Comparison of ENCODE assay signal across 9 mouse cellular contexts in the genomic region with DNA sequence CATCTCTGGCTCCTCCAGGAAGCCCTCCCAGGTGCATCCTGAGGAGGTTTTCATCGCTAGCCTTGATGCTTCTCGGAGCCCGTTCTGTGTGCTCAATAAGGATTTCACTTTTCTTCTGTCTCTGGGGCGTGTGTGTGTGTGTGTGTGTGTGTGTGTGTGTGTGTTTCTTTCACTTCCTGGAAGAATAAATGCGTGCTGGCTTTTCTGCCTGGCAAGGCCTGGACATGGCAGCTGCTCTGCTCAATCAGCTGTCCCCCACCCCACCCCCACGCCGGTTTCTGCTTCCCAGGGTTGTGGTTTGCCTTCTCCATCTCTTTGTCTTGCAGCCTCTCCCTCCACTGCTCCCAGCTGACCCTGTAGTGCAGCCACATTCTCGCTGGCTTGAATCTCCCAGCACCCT. TPM values are rescaled to one million over a fixed set of nuclear protein-coding genes. Genes with fewer than 3 reads are reported as not detected.
A peak's percentile ranks its signal among the peaks of the same experiment; 100 is the strongest.
DNase-seq lines count a peak whose midpoint lies in the region; ATAC-seq lines count a peak whose summit lies in the region.
"Had no signal": no experiment of that assay in that cellular context is flagged by ENCODE, and none has a peak within 500 bp of the region (broad histone marks: within the 10 kb centered on the region; RNA-seq: fewer than 3 reads in every experiment).

No protein-coding gene starts in this region.

- WGBS in hindbrain, embryonic 11.5 days: 32% methylated on average over 8 of the region's 8 CpGs

- no peak overlapping the region for H3K4me3 ChIP-seq in hindbrain, embryonic 11.5 days (ENCODE audit: low read depth, low read length)

- no peaks in the 10 kb centered on the region for H3K9me3 ChIP-seq in hindbrain, embryonic 11.5 days (ENCODE audit: control insufficient read depth, low read length)

- H3K36me3 ChIP-seq in hindbrain, embryonic 11.5 days (ENCODE audit: control insufficient read depth, insufficient read depth, low read length): no peaks in the 10 kb centered on the region

- DNase-seq in left cerebral cortex, postnatal 4 days: peak; percentile 97
- no peak for DNase-seq in left cerebral cortex, postnatal 25 days (ENCODE audit: low spot score in 2 of 2)
- DNase-seq in cerebellum, postnatal 14 days: peak; percentile 85 to 98
- DNase-seq in hindbrain, embryonic 11.5 days (ENCODE audit: low spot score): peak; percentile 55
- peak; percentile 80 for DNase-seq in retina, postnatal 1 day
- no peak for DNase-seq in urinary bladder, postnatal 4 days (ENCODE audit: low spot score in 2 of 2)
- no peak for DNase-seq in urinary bladder, adult 18-20 months (ENCODE audit: low spot score in 2 of 2)
- no peak for DNase-seq in spleen, adult 18-20 months

- H3K4me1 ChIP-seq in hindbrain, embryonic 11.5 days (replicated peaks; ENCODE audit: control insufficient read depth, insufficient read depth, low read length): peaks cover 9% of the 10 kb centered on the region

- peak; percentile 41; the same call in 1 of the 2 replicates for ATAC-seq in hindbrain, embryonic 11.5 days (ENCODE audit: low FRiP score)

- no peak overlapping the region for H3K4me2 ChIP-seq in hindbrain, embryonic 11.5 days (replicated peaks; ENCODE audit: low read depth, low read length)

- peak overlapping the region; percentile 78 for H3K27ac ChIP-seq in hindbrain, embryonic 11.5 days (ENCODE audit: low read depth, low read length)
- H3K27ac ChIP-seq: liver, embryonic 14.5 days had no signal

- H3K9ac ChIP-seq in hindbrain, embryonic 11.5 days (ENCODE audit: low read depth, low read length): no peak overlapping the region; the same call in 1 of the 2 replicates
- H3K9ac ChIP-seq: liver, embryonic 14.5 days had no signal

- H3K27me3 ChIP-seq in hindbrain, embryonic 11.5 days (ENCODE audit: control insufficient read depth, insufficient read depth, low read length): no peaks in the 10 kb centered on the region

- intact Hi-C loops in left cerebral cortex, postnatal 4 days (cut with DNase I): no loop called here
- intact Hi-C loops in left cerebral cortex, postnatal 25 days (cut with DNase I): loop anchor here (5.0 kb wide), 1 partner anchor 34 kb away; no protein-coding TSS in a partner anchor

RNA-seq across cellular contexts. Expression of a gene that starts 4.3 kb away (rescaled TPM):
- 10 to 100 TPM; 91.2 to 95.5 TPM for total RNA-seq in left cerebral cortex, postnatal 4 days (2021)
- 100 to 1,000 TPM; 183 to 184 TPM for total RNA-seq in left cerebral cortex, postnatal 25 days (2021)
- polyA plus RNA-seq in hindbrain, embryonic 11.5 days (2014; fragmentation: Nextera tagmentation; extraction: Ambion mirVana): 19.5 and 20.5 TPM in 2 replicates

Comparison
In these comparisons a context has a peak if more than half of its experiments do, and no peak if none do; other contexts are left out.
1. DNase-seq: peak in left cerebral cortex, postnatal 4 days (single experiment), cerebellum, postnatal 14 days (2 of 2), hindbrain, embryonic 11.5 days (single experiment) and retina, postnatal 1 day (single experiment); none in left cerebral cortex, postnatal 25 days (0 of 2), urinary bladder, postnatal 4 days (0 of 2), urinary bladder, adult 18-20 months (0 of 2) and spleen, adult 18-20 months (0 of 2).